Mouse (Mus musculus) neural tube, embryonic 13.5 days (tissue): ENCODE results near the gene Prom1. TPM values are rescaled to one million over a fixed set of nuclear protein-coding genes. Genes with fewer than 3 reads are reported as not detected.

Experiments used
- ATAC-seq: fragments of 200-750 bp; cut with Nextera tagmentation; 2 replicates; pipeline ENCODE4 v1.8.0; 2017; ENCODE audit warnings: low read depth, mild to moderate bottlenecking, moderate TSS enrichment, moderate library complexity
- H3K27ac ChIP-seq: fragments of 300-500 bp; sonication (generic); replicated peaks from 2 replicates; pipeline ENCODE4 v1.5.1; 2015; ENCODE audit warnings: moderate library complexity, mild to moderate bottlenecking, inconsistent platforms
- H3K27me3 ChIP-seq: fragments of 300-500 bp; sonication (generic); 2 replicates; pipeline ENCODE4 v1.6.1; 2015; ENCODE audit warnings: mild to moderate bottlenecking, inconsistent platforms
- H3K36me3 ChIP-seq: fragments of 300-500 bp; sonication (generic); 2 replicates; pipeline ENCODE4 v1.6.1; 2015; ENCODE audit warnings: mild to moderate bottlenecking, inconsistent platforms
- H3K4me1 ChIP-seq: fragments of 300-500 bp; sonication (generic); replicated peaks from 2 replicates; pipeline ENCODE4 v1.6.1; 2015; ENCODE audit warnings: inconsistent platforms
- H3K4me2 ChIP-seq: fragments of 300-500 bp; sonication (generic); 2 replicates; pipeline ENCODE4 v1.6.1; 2015; ENCODE audit warnings: inconsistent platforms, mild to moderate bottlenecking, moderate library complexity
- H3K4me3 ChIP-seq: fragments of 300-500 bp; sonication (generic); 2 replicates; pipeline ENCODE4 v1.5.1; 2015; ENCODE audit warnings: mild to moderate bottlenecking, inconsistent platforms
- H3K9ac ChIP-seq: fragments of 300-500 bp; sonication (generic); 2 replicates; pipeline ENCODE4 v1.6.1; 2015; ENCODE audit warnings: moderate library complexity, mild to moderate bottlenecking, inconsistent platforms
- H3K9me3 ChIP-seq: fragments of 300-500 bp; sonication (generic); 2 replicates; pipeline ENCODE4 v1.6.1; 2016; ENCODE audit warnings: inconsistent platforms
- WGBS: fragments of 180-500 bp; shearing (Covaris S2); methylation state at CpG from one replicate; pipeline ENCODE4 v1.1.7; 2015; 5-methylcytosine and 5-hydroxymethylcytosine counted together
- polyA plus RNA-seq: library from polyadenylated mRNA; unstranded; fragments of >200 nt; fragmentation: Nextera tagmentation; extraction: Ambion mirVana; gene quantifications from 2 replicates; pipeline ENCODE4 v1.2.1, GENCODE M21; 2015

The Prom1 gene
- polyA plus RNA-seq, 1 experiment from 2014 or later = 39.1 TPM

DNA sequence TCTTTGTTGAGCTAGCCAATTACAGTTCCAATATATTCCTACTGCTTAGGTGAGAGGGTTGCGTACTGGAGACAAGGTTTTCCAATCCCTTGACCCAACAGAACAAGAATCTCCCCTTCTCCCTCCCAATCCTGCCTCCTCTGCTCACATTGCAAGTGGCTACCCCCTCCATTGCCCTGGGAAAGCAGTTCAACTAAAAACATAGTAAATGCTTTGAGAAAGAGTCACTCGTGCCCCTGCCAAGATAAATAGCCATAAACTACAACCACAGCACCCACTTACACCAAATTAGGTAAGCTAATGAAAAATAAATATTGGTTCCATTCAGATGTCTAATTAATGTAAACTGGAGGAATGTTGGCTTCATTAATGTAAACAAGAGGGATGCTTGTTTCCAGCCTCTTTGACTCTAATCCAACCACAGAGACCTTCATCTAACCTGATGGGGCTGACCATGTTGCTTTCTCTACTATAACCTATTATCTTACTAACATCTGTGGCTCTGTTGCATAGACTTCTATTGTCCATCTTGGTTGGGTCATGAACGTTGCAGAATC lies 141.9 kb downstream of the Prom1 start:
- no peaks in the 10 kb centered on the region for H3K4me1 ChIP-seq
- ATAC-seq = no peak
- no peak overlapping the region for H3K27ac ChIP-seq
- no peak overlapping the region for H3K4me3 ChIP-seq
- no peaks in the 10 kb centered on the region for H3K9me3 ChIP-seq
- H3K9ac ChIP-seq = no peak overlapping the region
- no peaks in the 10 kb centered on the region for H3K36me3 ChIP-seq
- H3K27me3 ChIP-seq = no peaks in the 10 kb centered on the region
- 75% methylated on average over 3 of the region's 3 CpGs for WGBS
- H3K4me2 ChIP-seq = no peak overlapping the region

DNA sequence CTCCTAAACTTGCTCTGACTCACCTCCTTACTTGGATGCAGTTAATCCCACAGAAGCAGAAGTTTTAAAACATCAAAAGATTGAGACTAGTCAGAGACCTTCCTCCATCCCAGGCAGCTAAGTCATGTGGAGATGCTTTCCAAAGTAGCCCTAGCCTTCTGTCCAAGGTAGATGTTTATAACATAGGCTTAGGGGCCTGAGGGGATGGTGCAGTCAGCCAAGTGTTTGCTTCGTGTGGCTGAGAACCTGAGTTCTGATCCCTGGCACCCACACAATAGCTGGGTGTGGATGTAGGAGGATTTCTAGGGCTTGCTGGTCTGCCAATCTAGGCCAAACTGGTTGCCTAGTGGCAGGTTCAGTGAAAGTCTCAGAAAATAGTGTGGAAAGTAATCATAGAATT lies 148.6 kb downstream of the Prom1 start:
- Histone ChIP-seq H3K4me3 (no peak overlapping the region), H3K9ac (no peak overlapping the region), H3K9me3 (no peaks in the 10 kb centered on the region), H3K4me1 (peaks cover 10% of the 10 kb centered on the region), H3K27ac (no peak overlapping the region), H3K36me3 (no peaks in the 10 kb centered on the region), H3K27me3 (peaks cover 2% of the 10 kb centered on the region; the same call in 1 of the 2 replicates), H3K4me2 (no peak overlapping the region)
- 77% methylated on average over 1 of the region's 1 CpGs for WGBS
- ATAC-seq = no peak

DNA sequence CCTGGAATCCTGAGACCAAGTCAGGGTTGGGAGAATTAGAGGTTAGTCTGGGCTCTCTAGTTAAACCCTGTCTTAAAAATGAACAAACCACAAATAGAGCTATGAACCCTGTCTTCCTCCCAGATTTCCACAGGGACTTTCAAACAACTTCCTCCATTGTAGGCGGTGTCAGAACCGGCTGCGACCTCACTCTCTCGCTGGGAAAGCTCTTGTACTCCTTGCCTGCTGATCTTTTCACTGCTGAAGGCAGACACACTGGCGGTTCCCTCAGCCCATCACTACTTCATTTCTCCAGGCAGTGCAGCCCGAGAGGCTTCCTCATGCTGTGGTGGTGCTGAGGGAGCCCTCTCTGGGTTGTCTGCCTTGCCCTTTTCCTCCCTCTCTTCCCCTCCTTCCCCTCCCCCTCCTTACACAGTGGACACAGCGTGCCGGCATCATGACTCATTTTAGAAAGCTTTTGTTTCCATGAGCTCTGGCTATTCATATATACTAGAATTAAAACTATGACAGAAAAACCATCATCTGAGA lies 153.0 kb downstream of the Prom1 start:
- Histone ChIP-seq H3K36me3 (no peaks in the 10 kb centered on the region), H3K9ac (no peak overlapping the region; the same call in 1 of the 2 replicates), H3K4me1 (peaks cover 19% of the 10 kb centered on the region), H3K27ac (0 out of 2 replicates have a peak overlapping the region, but pooled peaks have one; percentile 23), H3K27me3 (peaks cover 3% of the 10 kb centered on the region; the same call in 1 of the 2 replicates), H3K4me2 (peak overlapping the region; percentile 70), H3K9me3 (no peaks in the 10 kb centered on the region), H3K4me3 (peak overlapping the region; percentile 35; the same call in 1 of the 2 replicates)
- 8% methylated on average over 8 of the region's 8 CpGs for WGBS
- ATAC-seq = peak; percentile 71

DNA sequence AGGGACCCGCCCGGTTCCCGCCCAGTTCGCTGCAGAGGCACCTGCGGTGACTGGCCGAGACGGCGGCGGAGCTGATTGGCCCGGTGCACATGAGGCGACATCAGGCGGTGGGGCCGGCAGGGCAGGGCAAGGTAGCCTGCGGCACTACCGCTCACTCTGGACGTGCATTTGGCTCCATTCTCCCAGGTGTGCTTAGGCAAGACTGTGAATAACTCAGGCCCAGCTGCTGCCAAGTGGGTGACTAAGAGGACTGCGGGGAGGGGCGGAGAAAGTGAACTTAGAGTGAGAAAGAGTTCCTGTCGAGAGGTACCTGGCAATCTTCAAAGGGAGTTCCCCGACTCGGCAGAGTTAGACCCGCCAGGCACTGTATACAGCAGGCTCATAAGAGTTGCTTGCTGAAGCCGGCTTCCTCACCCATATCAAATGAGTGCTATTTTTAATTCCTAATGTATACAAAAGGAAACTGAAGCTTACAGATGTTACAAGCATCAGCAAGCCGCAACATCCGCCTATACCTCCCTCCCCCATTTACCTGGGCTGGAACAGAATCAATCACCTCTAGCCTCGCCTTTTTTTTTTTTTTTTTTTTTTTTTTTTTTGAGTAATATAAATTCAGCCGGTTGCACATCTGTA lies 153.6 kb downstream of the Prom1 start:
- peak; percentile 85 for ATAC-seq
- peak overlapping the region; percentile 70 for H3K4me2 ChIP-seq
- H3K9me3 ChIP-seq = no peaks in the 10 kb centered on the region
- H3K4me1 ChIP-seq = peaks cover 19% of the 10 kb centered on the region
- H3K27me3 ChIP-seq = peaks cover 3% of the 10 kb centered on the region; the same call in 1 of the 2 replicates
- peak overlapping the region; percentile 22; the same call in 1 of the 2 replicates for H3K9ac ChIP-seq
- WGBS = 3% methylated on average over 27 of the region's 27 CpGs
- peak overlapping the region; percentile 35 for H3K4me3 ChIP-seq
- no peaks in the 10 kb centered on the region for H3K36me3 ChIP-seq
- no peak overlapping the region for H3K27ac ChIP-seq

DNA sequence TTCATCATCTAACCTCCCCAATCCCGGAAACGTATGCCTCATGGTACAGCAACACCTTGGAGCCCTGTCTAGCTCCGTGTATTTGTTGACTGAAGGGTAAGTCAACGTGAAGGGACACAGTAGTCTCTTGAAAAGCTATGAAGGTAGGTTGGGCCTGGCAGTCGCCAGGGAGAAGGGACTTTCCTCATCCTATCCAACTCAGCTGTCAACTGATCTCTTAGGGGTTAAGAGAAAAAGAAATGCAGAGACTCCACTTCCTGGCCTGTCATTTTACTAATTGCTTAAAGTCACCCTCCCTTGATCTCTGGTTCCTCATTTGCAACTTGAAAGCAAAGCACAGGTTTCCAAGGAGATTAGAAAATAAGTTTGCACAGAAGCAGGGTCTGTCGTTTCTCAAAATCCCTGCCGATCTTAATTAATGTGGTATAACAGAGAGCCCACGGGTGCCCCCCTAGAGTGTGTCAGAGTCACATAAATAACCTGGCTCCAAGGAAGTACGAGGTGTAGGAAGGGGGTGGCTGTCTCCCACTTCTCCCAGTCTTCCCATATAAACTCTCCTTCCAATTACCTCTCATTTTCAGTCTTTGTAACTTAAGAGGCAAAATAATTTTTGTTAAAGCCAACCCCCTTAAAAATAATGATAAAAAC lies 154.4 kb downstream of the Prom1 start:
- no peak; the same call in 1 of the 2 replicates for ATAC-seq
- Histone ChIP-seq H3K4me1 (peaks cover 19% of the 10 kb centered on the region), H3K4me2 (peak overlapping the region; percentile 70), H3K9ac (peak overlapping the region; percentile 22; the same call in 1 of the 2 replicates), H3K27me3 (peaks cover 3% of the 10 kb centered on the region; the same call in 1 of the 2 replicates), H3K36me3 (no peaks in the 10 kb centered on the region), H3K27ac (no peak overlapping the region), H3K4me3 (peak overlapping the region; percentile 35), H3K9me3 (no peaks in the 10 kb centered on the region)
- 37% methylated on average over 9 of the region's 9 CpGs for WGBS

Other genes with a start within 250 kb of the Prom1 start
- gene Cd38, start 233.5 kb downstream of the Prom1 start, polyA plus RNA-seq = 4.8 and 5.1 TPM in 2 replicates
- 0.45 TPM in 1 of 2 replicates, not detected in the other for gene Gm7879, start 188.9 kb downstream of the Prom1 start, polyA plus RNA-seq
- gene Fgfbp1, start 120.3 kb downstream of the Prom1 start, polyA plus RNA-seq = 4.8 and 5.3 TPM in 2 replicates
- gene Tapt1, start 124.6 kb upstream of the Prom1 start, polyA plus RNA-seq = 26.9 and 31.1 TPM in 2 replicates